Mouse (Mus musculus): Measurements from ENCODE around the gene Myo7a.
A peak's percentile ranks its signal among the peaks of the same experiment; 100 is the strongest.

Myo7a gene

DNA sequence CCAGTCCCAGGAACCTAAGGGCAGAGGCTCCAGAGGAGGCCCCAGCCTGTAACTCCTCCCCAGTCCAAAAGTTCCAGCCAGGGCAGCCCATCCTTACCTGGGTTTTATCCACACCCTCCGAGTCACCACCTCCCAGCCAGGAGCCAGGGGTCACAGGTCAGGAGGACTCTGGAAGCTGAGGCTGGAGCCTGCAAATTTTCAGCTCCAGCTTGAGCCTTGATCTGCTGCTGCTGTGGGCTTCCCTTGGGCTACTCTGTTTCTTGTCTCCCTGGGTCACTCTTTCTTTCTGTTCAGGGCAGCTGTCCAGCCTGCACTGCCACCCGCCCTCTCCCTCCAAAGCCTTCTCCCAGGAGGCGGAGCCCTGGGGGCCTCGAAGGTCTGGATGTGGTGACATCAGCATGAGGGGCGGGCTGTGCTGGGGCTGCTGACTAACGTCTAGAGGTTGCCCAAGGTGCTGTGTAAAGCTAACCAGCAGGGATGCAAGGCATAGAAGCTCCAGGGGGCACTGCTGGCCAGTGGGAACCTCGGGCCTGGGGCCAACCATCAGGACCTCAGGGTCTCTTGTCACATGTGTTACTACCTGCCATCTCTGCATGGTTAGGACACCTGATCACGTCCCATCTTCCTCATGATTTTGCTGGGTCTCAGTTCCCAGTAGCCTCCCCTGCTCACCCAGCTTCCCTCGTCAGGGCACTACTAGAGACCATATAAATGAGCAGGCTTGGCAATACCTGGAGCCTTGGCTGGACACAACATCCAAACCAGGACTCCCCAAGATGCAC is at the start of gene Myo7a:
Myo7a (minus strand) TSS at position 346 of the 782 bp plus-strand sequence.
- DNase-seq (ENCODE audit: low read depth, low spot score) = no peak

GRCm38 (mm10) chr7:98164999-98165528 is 45.7 kb upstream of the Myo7a start:
- DNase-seq (ENCODE audit: low read depth, low spot score) = no peak

GRCm38 (mm10) chr7:98164382-98164998 is 45.2 kb upstream of the Myo7a start:
- no peak for DNase-seq (ENCODE audit: low read depth, low spot score)

GRCm38 (mm10) chr7:98163700-98164099 is 44.4 kb upstream of the Myo7a start:
- no peak for DNase-seq (ENCODE audit: low read depth, low spot score)

GRCm38 (mm10) chr7:98162239-98162638 is 42.9 kb upstream of the Myo7a start:
- no peak for DNase-seq (ENCODE audit: low read depth, low spot score)

- no peak for DNase-seq (ENCODE audit: low read depth, low spot score)
These were observed 40.9 kb upstream of the Myo7a start for GRCm38 (mm10) chr7:98160041-98160740.

DNA sequence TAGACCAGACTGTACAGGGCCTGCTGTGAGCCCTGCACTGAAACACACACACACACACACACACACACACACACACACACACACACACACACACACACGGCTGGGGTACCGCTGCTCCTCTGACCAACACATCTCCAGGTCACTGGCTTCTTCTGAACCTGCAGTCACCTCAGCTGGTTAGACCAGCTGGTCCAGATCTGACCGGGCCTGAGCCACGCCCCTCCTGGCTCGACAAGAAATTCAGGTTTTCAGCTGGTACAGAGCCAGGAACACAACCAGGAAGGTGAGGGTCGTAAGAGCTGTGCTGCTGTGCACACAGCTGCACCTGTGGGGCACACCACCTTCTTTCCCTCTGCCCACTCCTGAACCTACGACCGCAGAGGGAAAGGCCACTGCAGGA is 39.2 kb upstream of the Myo7a start:
- DNase-seq (ENCODE audit: low read depth, low spot score) = peak; percentile 29

- no peak for DNase-seq (ENCODE audit: low read depth, low spot score)
These were observed 38.5 kb upstream of the Myo7a start for GRCm38 (mm10) chr7:98157636-98158332.

- DNase-seq (ENCODE audit: low read depth, low spot score) = no peak
These were observed 36.9 kb upstream of the Myo7a start for GRCm38 (mm10) chr7:98156280-98156665.

GRCm38 (mm10) chr7:98155546-98156279 is 36.4 kb upstream of the Myo7a start:
- peak; percentile 49 for DNase-seq (ENCODE audit: low read depth, low spot score)

- no peak for DNase-seq (ENCODE audit: low read depth, low spot score)
These were observed 34.6 kb upstream of the Myo7a start for GRCm38 (mm10) chr7:98153892-98154291.

GRCm38 (mm10) chr7:98153345-98153744 is 34.0 kb upstream of the Myo7a start:
- DNase-seq (ENCODE audit: low read depth, low spot score) = no peak

DNA sequence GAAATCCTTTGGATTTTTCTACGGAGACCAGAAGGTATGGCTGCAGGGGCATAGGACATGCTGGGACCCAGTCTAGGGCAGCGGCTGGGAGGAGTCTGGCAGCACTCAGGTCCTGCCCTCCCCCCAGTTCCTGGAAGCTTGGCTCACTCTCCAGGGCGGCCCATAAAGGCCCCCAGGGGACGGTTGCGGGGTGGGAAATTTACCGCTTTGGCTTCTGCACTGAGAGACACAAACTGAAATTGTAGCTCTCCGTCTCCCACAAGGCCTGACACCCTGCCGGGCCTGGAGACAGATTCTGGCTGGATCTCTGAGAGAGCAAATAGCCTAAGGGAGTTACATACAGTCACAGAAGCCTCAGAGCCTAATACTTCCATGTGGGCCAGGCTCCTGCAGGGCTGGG is 33.1 kb upstream of the Myo7a start:
- DNase-seq (ENCODE audit: low read depth, low spot score) = no peak

DNA sequence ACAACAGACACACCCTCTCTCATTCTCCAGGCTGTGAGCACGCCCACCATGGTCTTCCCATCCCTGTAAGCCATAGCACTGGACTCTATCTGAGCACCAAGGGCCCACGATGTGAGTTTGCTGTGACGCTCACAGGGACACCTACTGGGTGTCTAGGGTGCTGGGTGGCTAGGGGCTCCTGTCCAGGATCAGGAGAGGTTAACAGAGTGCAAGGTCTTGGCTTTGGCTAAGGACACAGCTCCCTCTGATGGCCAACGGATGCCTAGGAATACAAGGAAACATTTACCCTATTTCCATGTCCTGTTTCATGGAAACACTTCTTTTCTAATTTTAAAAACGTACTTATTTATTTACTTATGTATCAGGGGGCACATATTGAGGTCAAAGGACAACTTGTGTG is 31.2 kb upstream of the Myo7a start:
- DNase-seq (ENCODE audit: low read depth, low spot score) = no peak

GRCm38 (mm10) chr7:98149802-98150201 is 30.5 kb upstream of the Myo7a start:
- no peak for DNase-seq (ENCODE audit: low read depth, low spot score)

GRCm38 (mm10) chr7:98148721-98149407 is 29.5 kb upstream of the Myo7a start:
- no peak for DNase-seq (ENCODE audit: low read depth, low spot score)

DNA sequence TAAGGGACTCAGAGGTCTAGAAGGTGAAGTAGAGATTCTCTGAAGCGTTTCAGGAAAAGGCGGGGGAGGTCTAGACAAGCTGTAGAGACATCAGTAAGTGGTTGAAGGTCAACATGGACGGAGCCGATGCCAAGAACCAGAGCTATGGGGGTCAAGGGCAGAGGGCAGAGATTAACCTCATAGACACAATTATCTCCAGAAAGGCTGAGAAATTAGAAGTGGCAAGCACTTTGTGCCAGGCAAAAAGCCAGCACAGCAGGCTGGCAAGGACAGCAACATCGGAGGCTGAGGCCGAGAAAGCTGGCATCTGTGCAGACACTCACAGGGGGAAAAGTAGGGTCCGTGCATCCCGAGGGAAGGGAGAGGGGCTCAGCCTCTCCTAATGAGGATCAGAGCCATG is 28.4 kb upstream of the Myo7a start:
- no peak for DNase-seq (ENCODE audit: low read depth, low spot score)

DNA sequence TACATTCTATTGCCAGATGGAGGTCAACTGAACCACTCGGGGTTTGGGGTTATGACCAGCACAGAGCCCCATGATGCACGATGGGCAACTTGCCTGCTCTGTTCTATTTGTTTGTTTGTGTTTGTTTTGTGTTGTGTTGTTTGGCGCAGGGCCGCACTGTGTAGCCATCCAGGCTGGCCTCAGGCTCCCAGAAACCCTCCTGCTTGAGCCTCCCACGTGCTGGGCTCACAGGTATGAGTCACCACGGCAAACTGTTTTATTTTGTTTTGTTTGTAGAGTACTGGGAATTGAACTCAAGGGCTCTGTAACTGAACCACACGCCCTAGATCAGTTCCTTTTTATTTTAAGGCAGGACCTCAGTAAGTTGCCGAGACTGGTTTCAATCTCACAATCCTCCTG is 27.1 kb upstream of the Myo7a start:
- no peak for DNase-seq (ENCODE audit: low read depth, low spot score)

- no peak for DNase-seq (ENCODE audit: low read depth, low spot score)
These were observed 26.6 kb upstream of the Myo7a start for GRCm38 (mm10) chr7:98145842-98146446.

- no peak for DNase-seq (ENCODE audit: low read depth, low spot score)
These were observed 26.1 kb upstream of the Myo7a start, which contains the start of gene Omp for GRCm38 (mm10) chr7:98145402-98145801. Omp (minus strand) TSS chr7:98145502.

Data from forelimb bud, embryonic 11.5 days (tissue).